Mouse (Mus musculus): ENCODE measurements around the gene Hoxc5.

DNA sequence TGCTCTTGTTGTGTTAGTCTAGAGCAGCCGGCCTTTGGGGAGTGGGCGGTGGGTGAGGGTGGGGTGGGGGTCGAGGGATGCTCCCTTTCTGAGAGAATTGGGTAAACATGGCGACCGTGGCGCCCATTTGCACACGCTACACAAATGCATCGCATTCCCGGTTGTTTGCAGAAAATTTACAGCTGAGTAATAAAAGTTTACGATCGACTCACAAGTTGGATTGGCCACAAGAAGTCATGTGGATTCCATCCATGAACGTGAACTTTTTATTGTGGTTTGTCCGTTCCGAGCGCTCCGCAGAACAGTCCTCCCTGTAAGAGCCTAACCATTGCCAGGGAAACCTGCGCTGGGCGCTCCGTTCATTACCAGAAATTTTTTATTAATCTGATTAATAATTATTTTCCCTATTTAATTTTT, 30.7 kb downstream of the Hoxc5 start, which contains the start of gene Hoxc6:
- TF ChIP-seq CTCF (IDR thresholded peaks at IDR 0.05; ENCODE audit: insufficient read depth, low read depth, low read length) (no peak), POLR2A (IDR thresholded peaks at IDR 0.05; ENCODE audit: insufficient read depth, low read depth, low read length) (no peak)
